Mouse (Mus musculus) spleen, adult 10 weeks (tissue): ENCODE measurements around the gene Plcb4. TPM values are rescaled to one million over a fixed set of nuclear protein-coding genes. Genes with fewer than 3 reads are reported as not detected.

ENCODE experiments used
- polyA plus RNA-seq: library from polyadenylated mRNA; stranded (reverse); fragments of 350-450 nt; fragmentation: Illumina TruSeq; extraction: RNeasy Lipid Tissue Mini Kit (QIAGEN cat#74804); gene quantifications from one replicate; pipeline ENCODE4 v1.2.3, GENCODE M21; 2015; ENCODE audit warnings: low replicate concordance; ENCODE audit not compliant: insufficient read depth

Plcb4 gene
- 26.6 TPM for polyA plus RNA-seq

GRCm38 (mm10) chr2:135658486-135659390 is at the start of gene Plcb4:
Plcb4 (plus strand) TSS chr2:135659011.

DNA sequence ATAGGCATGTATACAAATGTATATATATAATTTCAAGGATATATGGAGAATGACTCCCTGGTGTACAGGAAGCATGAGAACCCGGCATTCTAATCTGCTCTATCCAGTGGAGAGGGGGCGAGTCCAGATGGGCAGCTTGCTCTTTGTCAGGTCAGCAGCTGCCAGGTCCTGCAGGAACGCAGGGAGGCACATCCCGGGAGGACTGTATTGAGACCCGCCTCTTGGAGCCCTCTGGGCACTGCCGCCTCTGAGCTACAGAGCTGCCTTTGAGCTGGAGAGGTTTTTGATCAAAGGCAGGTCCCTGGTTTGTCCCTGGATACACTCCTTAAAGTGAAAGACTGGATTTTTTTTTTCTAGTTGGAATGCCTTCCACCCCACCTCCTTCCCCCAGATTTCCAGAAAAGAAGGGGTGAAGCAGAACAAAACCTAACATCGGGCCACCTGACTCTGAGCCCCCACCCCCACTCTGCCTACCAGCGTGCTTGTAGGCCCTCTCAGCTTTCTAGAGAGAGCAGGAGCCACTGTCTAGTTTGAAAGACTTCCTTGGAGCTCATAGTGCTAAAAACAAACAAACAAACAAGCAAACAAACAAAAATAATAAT is 393.0 kb downstream of the Plcb4 start, which contains the start of gene Lamp5:
Lamp5 (plus strand) TSS at position 552 of the 602 bp plus-strand sequence.

